8 mouse cellular contexts compared by ENCODE assay signal in the genomic region with DNA sequence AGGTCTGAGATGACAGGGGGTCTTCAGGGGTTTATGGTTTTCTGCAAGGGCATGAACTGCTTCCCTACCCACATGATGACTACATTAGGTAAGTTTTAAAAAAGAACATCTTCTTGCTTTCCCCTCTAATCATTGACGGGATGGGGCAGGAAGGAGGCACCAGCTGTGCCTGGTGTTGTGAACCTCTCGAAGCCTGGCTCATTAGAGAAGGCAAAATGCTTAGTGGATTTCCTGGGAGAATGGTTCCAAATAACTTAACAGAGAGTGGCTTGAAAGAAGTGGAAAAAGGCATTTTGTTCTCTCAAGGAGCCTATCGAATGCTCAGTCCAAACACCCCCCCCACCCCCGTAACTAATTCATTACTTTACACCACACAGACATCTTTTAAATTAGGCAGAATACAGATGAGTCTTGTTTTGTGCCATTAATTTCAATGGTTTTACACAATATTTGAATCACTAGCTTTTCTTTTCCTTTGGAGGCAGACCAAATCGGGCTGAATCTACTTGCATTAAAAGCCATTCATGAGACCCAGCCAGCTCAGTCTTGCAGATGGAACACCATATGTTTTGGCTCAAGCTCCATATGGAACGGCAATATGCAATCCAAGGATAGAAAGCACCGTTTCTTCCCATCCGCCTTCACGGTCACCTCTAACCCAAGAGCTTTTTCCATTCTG.
DNase-seq lines count a peak whose midpoint lies in the region; ATAC-seq lines count a peak whose summit lies in the region.

No protein-coding gene starts in this region.

- no peak overlapping the region for H3K9ac ChIP-seq in intestine, embryonic 15.5 days
- no peak overlapping the region for H3K9ac ChIP-seq in midbrain, embryonic 13.5 days (replicated peaks)

- H3K4me3 ChIP-seq in intestine, embryonic 15.5 days (replicated peaks) = no peak overlapping the region
- no peak overlapping the region for H3K4me3 ChIP-seq in midbrain, embryonic 13.5 days (replicated peaks)

- no peak overlapping the region for H3K27ac ChIP-seq in intestine, embryonic 15.5 days
- no peak overlapping the region for H3K27ac ChIP-seq in midbrain, embryonic 13.5 days

- no peaks in the 10 kb centered on the region for H3K27me3 ChIP-seq in intestine, embryonic 15.5 days (replicated peaks)
- peaks cover 17% of the 10 kb centered on the region; the same call in 1 of the 2 replicates for H3K27me3 ChIP-seq in midbrain, embryonic 13.5 days

- WGBS in intestine, embryonic 15.5 days = 58% methylated on average over 9 of the region's 9 CpGs
- 33% methylated on average over 9 of the region's 9 CpGs for WGBS in midbrain, embryonic 13.5 days

- peak; percentile 86 for DNase-seq in cerebellum, adult 11-12 months
- peak; percentile 47 for DNase-seq in embryo, embryonic 10.5 days (ENCODE audit: low spot score)
- DNase-seq in urinary bladder, postnatal 25 days (ENCODE audit: low spot score) = no peak
- DNase-seq in ovary, postnatal 10 days (ENCODE audit: low spot score) = no peak
- DNase-seq in heart, adult 18-20 months = no peak
- no peak for DNase-seq in urinary bladder, postnatal 10 days (ENCODE audit: low spot score)

- no peaks in the 10 kb centered on the region for H3K9me3 ChIP-seq in intestine, embryonic 15.5 days
- H3K9me3 ChIP-seq in midbrain, embryonic 13.5 days = no peaks in the 10 kb centered on the region

- H3K36me3 ChIP-seq in intestine, embryonic 15.5 days = no peaks in the 10 kb centered on the region
- H3K36me3 ChIP-seq in midbrain, embryonic 13.5 days = no peaks in the 10 kb centered on the region

- peak; percentile 61; the same call in 1 of the 2 replicates for ATAC-seq in intestine, embryonic 15.5 days
- peak; percentile 62 for ATAC-seq in midbrain, embryonic 13.5 days

- H3K4me2 ChIP-seq in intestine, embryonic 15.5 days (replicated peaks) = no peak overlapping the region
- H3K4me2 ChIP-seq in midbrain, embryonic 13.5 days (replicated peaks) = no peak overlapping the region

- no peaks in the 10 kb centered on the region for H3K4me1 ChIP-seq in intestine, embryonic 15.5 days (replicated peaks)
- H3K4me1 ChIP-seq in midbrain, embryonic 13.5 days (replicated peaks) = peaks cover 44% of the 10 kb centered on the region

Comparison
In these comparisons a context has a peak if more than half of its experiments do, and no peak if none do; other contexts are left out.
1. DNase-seq: peak in cerebellum, adult 11-12 months (single experiment) and embryo, embryonic 10.5 days (single experiment); none in urinary bladder, postnatal 25 days (single experiment), ovary, postnatal 10 days (single experiment), heart, adult 18-20 months (0 of 2) and urinary bladder, postnatal 10 days (single experiment).